Mouse (Mus musculus): Measurements from ENCODE around the gene Zfp90. TPM values are rescaled to one million over a fixed set of nuclear protein-coding genes. Genes with fewer than 3 reads are reported as not detected.

The Zfp90 gene
- total RNA-seq (2023) = 11.2 to 12.4 TPM (median 11.7 TPM) in 4 replicates

GRCm38 (mm10) chr8:106415182-106415971, at the start of gene Zfp90:
TSS of gene Zfp90 (plus strand) at chr8:106415327.

Other genes starting within 250 kb of the Zfp90 start
- gene Slc7a6, start 246.5 kb upstream of the Zfp90 start, total RNA-seq (2023) = 23.5 to 40.3 TPM (median 33.7 TPM) in 4 replicates
- gene Slc7a6os, start 204.4 kb upstream of the Zfp90 start, total RNA-seq (2023) = 64.4 to 73.2 TPM (median 66.7 TPM) in 4 replicates
- 35.2 to 37.2 TPM (median 35.9 TPM) in 4 replicates for gene Prmt7, start 204.4 kb upstream of the Zfp90 start, total RNA-seq (2023)
- 5.1 to 7.3 TPM (median 5.6 TPM) in 4 replicates for gene Smpd3, start 77.3 kb upstream of the Zfp90 start, total RNA-seq (2023)
- gene 6030452D12Rik, start 85.2 kb downstream of the Zfp90 start, total RNA-seq (2023) = not detected in 4 replicates
- gene Cdh3, start 95.6 kb downstream of the Zfp90 start, total RNA-seq (2023) = not detected in 4 replicates
- gene Gm10073, start 158.1 kb downstream of the Zfp90 start, total RNA-seq (2023) = 304 to 347 TPM (median 321 TPM) in 4 replicates
- gene Cdh1, start 188.0 kb downstream of the Zfp90 start, total RNA-seq (2023) = not detected in 4 replicates

Measured in B cell, adult 62 days (primary cell).